Mouse (Mus musculus): ENCODE results near the gene Prr23a2. TPM values are rescaled to one million over a fixed set of nuclear protein-coding genes. Genes with fewer than 3 reads are reported as not detected.

Gene Prr23a2
- polyA plus RNA-seq (2012; rRNA removed), result 0.61 TPM in 1 of 2 replicates, not detected in the other

DNA sequence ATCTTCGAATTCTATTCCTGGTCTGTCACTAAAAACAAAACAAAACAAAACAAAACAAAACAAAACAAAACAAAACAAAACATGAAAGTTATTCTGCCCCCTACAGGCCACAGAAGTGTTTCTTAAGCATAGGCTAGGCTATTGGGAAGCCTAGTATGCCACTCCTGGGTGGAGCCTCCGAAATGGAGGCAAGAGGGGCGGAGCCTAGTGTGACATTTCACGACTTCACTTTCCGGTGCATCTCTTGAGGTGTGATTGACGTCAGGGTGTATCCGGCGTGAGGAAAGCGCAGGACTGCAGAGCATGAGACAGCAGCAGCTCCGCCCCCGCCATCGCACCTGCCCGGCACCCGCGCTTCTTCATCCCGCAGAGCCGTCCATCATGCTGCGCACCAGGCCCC lies at the start of gene Prr23a2:
Gene Prr23a2 (plus strand): TSS at position 285 of the 400 bp plus-strand sequence.

DNA sequence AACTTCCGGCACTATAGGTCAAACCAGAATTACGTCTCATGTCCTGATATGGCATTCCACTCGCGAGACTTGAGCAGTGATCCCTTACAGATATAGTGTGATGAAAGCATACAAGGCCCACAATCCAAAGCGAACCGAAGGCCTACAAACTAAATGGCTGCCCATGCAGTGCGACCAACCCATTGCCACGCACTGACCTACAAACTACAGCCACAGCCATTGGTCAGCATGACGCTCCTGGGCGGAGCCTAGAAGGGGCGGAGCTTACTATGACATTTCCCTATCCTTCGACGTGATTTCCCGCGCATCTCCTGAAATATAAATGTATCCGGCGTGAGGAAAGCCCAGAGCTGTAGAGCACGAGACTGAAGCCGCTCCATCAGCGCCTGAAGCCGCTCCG lies 14.2 kb upstream of the Prr23a2 start, which contains the start of gene Prr23a1:
Gene Prr23a1 (plus strand): TSS at position 387 of the 400 bp plus-strand sequence.

DNA sequence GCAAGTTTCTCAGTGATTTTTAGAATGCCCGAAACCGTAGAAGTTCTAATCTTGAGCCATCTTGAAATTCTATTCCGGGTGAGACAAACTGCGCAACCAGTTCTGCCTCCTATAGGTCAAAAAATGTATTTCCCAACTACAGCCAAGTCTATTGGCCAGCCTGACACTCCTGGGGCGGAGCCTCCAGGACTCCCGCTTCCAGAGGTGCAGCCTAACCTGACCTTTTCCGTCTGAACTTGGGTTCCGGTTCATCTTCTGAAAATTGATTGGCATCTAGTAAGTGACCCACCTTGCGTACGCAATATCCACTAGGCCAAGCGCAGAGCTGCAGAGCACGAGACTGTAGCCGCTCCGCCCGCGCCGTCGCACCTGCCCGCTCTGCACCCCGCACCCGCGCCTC lies 8.3 kb downstream of the Prr23a2 start, which contains the start of gene Prr23a3:
Gene Prr23a3 (plus strand): TSS at position 197 of the 400 bp plus-strand sequence.

DNA sequence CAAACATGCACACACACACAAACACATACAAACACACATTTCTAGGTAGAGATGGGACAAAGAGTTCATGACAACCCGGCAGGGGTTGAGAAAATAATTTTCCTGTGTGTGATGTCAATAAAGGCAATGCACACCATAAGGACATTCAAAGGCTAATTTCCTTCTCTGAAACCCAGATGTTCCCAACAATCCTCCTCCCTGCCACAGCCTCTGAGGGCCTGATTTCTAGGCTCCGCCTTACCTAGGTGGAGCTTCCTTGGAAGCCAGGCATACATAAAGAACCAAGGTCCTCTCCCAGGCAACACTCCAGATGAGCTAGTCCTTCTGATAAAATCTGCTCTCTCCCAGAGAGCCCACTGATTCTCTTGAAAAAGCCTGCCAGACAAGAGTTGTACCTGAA lies 46.5 kb downstream of the Prr23a2 start, which contains the start of gene 7420426K07Rik:
Gene 7420426K07Rik (plus strand): TSS at position 301 of the 400 bp plus-strand sequence.

Other genes starting within 250 kb of the Prr23a2 start
- gene Prr23a1, start 14.0 kb upstream of the Prr23a2 start, polyA plus RNA-seq (2012; rRNA removed), result 0.17 and 0.69 TPM in 2 replicates
- gene Prr23a3, start 8.3 kb downstream of the Prr23a2 start, polyA plus RNA-seq (2012; rRNA removed), result 0.67 and 0.98 TPM in 2 replicates
- 1.3 and 1.9 TPM in 2 replicates for gene 7420426K07Rik, start 46.6 kb downstream of the Prr23a2 start, polyA plus RNA-seq (2012; rRNA removed)
- 29.8 and 31.9 TPM in 2 replicates for gene Foxl2, start 98.8 kb downstream of the Prr23a2 start, polyA plus RNA-seq (2012; rRNA removed)
- gene Faim, start 129.9 kb downstream of the Prr23a2 start, polyA plus RNA-seq (2012; rRNA removed), result 2.4 and 4.0 TPM in 2 replicates
- gene Gm1123, start 179.2 kb downstream of the Prr23a2 start, polyA plus RNA-seq (2012; rRNA removed), result not detected in 2 replicates